Mouse (Mus musculus) MEL (cell line): ENCODE measurements around the gene Dock1.

Source experiments
- CTCF ChIP-seq, 3 experiments: IDR thresholded peaks in 2 of 3; conservative IDR thresholded peaks in 1 of 3; 2 replicates each; pipeline ENCODE4 v1.5.1; 2011 to 2012; ENCODE audit warnings: low read length in 3 of 3, low read depth in 2 of 3, mild to moderate bottlenecking in 2 of 3, improper control_type of control experiment in 1 of 3, inconsistent platforms in 1 of 3, mixed read lengths in 1 of 3, moderate library complexity in 1 of 3; ENCODE audit not compliant: control insufficient read depth in 1 of 3, insufficient read depth in 1 of 3, poor library complexity in 1 of 3, severe bottlenecking in 1 of 3
- ELF1 ChIP-seq: IDR thresholded peaks from 2 replicates; pipeline ENCODE4 v1.6.1; 2014; ENCODE audit warnings: low read depth, mild to moderate bottlenecking, inconsistent platforms, low read length, improper control_type of control experiment, moderate library complexity
- MAFK ChIP-seq: IDR thresholded peaks from 2 replicates; pipeline ENCODE4 v1.6.1; 2011; ENCODE audit warnings: low read depth, mild to moderate bottlenecking, low read length, improper control_type of control experiment, borderline replicate concordance
- POLR2A ChIP-seq, 2 experiments: IDR thresholded peaks; 2 replicates each; pipeline ENCODE4 v1.6.1; 2011 to 2012; ENCODE audit warnings: low read length in 2 of 2, mild to moderate bottlenecking in 2 of 2, control low read depth in 1 of 2, improper control_type of control experiment in 1 of 2, low read depth in 1 of 2, moderate library complexity in 1 of 2; ENCODE audit not compliant: control insufficient read depth in 1 of 2, insufficient read depth in 1 of 2, poor library complexity in 1 of 2
- TAL1 ChIP-seq: IDR thresholded peaks from 2 replicates; pipeline ENCODE4 v1.6.1; 2012; ENCODE audit warnings: mild to moderate bottlenecking, inconsistent platforms, low read length, moderate library complexity, mixed read lengths
- USF1 ChIP-seq: IDR thresholded peaks from 2 replicates; pipeline ENCODE4 v1.6.1; 2014; ENCODE audit warnings: low read depth, mild to moderate bottlenecking, inconsistent platforms, low read length, improper control_type of control experiment, moderate library complexity

- TF ChIP-seq MAFK: no peak
- TF ChIP-seq TAL1: no peak
- TF ChIP-seq CTCF (IDR thresholded peaks at IDR 0.05 in 2 of 3, conservative IDR thresholded peaks at IDR 0.05 in 1 of 3; ENCODE audit: control insufficient read depth in 1 of 3, insufficient read depth in 1 of 3, low read depth in 2 of 3, low read length in 3 of 3, poor library complexity in 1 of 3, severe bottlenecking in 1 of 3): no peak
- no peak for TF ChIP-seq USF1
- no peak for TF ChIP-seq POLR2A (IDR thresholded peaks at IDR 0.05; ENCODE audit: control insufficient read depth in 1 of 2, insufficient read depth in 1 of 2, low read depth in 1 of 2, low read length in 2 of 2, poor library complexity in 1 of 2)
- TF ChIP-seq ELF1: no peak
Observed at GRCm38 (mm10) chr7:135169936-135170335, 499.5 kb downstream of the Dock1 start.
